ENCODE assay signal across 8 mouse cellular contexts in genomic region chr11:22989786-22990185, GRCm38 (mm10). TPM values are rescaled to one million over a fixed set of nuclear protein-coding genes. Genes with fewer than 3 reads are reported as not detected.
A peak's percentile ranks its signal among the peaks of the same experiment; 100 is the strongest.
DNase-seq lines count a peak whose midpoint lies in the region; ATAC-seq and TF ChIP-seq lines count a peak whose summit lies in the region.

No protein-coding gene starts in this region.

- peak overlapping the region; percentile 73 for H3K4me2 ChIP-seq in lung, postnatal 0 days (replicated peaks; ENCODE audit: low read depth, low read length)
- H3K4me2 ChIP-seq in forebrain, embryonic 12.5 days = peak overlapping the region; percentile 94
- peak overlapping the region; percentile 88 for H3K4me2 ChIP-seq in limb, embryonic 12.5 days

- no peak for TF ChIP-seq EP300 in lung, postnatal 0 days (IDR thresholded peaks at IDR 0.05)

- H3K27ac ChIP-seq in lung, postnatal 0 days (ENCODE audit: low read length) = peak overlapping the region; percentile 91
- H3K27ac ChIP-seq in forebrain, embryonic 12.5 days = peak overlapping the region; percentile 94
- peak overlapping the region; percentile 96 for H3K27ac ChIP-seq in limb, embryonic 12.5 days

- H3K4me1 ChIP-seq in lung, postnatal 0 days (ENCODE audit: insufficient read depth, low read depth, low read length) = peaks cover 12% of the 10 kb centered on the region; the same call in 1 of the 2 replicates
- peaks cover 11% of the 10 kb centered on the region for H3K4me1 ChIP-seq in forebrain, embryonic 12.5 days
- H3K4me1 ChIP-seq in limb, embryonic 12.5 days (replicated peaks) = peaks cover 15% of the 10 kb centered on the region

- H3K9me3 ChIP-seq in lung, postnatal 0 days (ENCODE audit: low read length) = no peaks in the 10 kb centered on the region
- no peaks in the 10 kb centered on the region for H3K9me3 ChIP-seq in forebrain, embryonic 12.5 days
- no peaks in the 10 kb centered on the region for H3K9me3 ChIP-seq in limb, embryonic 12.5 days

- 0 out of 2 replicates have a peak overlapping the region, but pooled peaks have one; percentile 73 for H3K9ac ChIP-seq in lung, postnatal 0 days (replicated peaks; ENCODE audit: low read depth)
- peak overlapping the region; percentile 91 for H3K9ac ChIP-seq in forebrain, embryonic 12.5 days
- peak overlapping the region; percentile 89 for H3K9ac ChIP-seq in limb, embryonic 12.5 days (replicated peaks)

- peaks cover 4% of the 10 kb centered on the region; the same call in 1 of the 2 replicates for H3K36me3 ChIP-seq in lung, postnatal 0 days (ENCODE audit: insufficient read depth, low read length)
- H3K36me3 ChIP-seq in forebrain, embryonic 12.5 days (replicated peaks) = peaks cover 13% of the 10 kb centered on the region
- H3K36me3 ChIP-seq in limb, embryonic 12.5 days = peaks cover 13% of the 10 kb centered on the region

- 56% methylated on average over 1 of the region's 1 CpGs for WGBS in lung, postnatal 0 days
- WGBS in forebrain, embryonic 12.5 days = 57% methylated on average over 1 of the region's 1 CpGs
- WGBS in limb, embryonic 12.5 days = 74% methylated on average over 1 of the region's 1 CpGs

- H3K4me3 ChIP-seq in lung, postnatal 0 days (ENCODE audit: low read depth, low read length) = peak overlapping the region; percentile 73
- peak overlapping the region; percentile 94 for H3K4me3 ChIP-seq in forebrain, embryonic 12.5 days (replicated peaks)
- peak overlapping the region; percentile 76 for H3K4me3 ChIP-seq in limb, embryonic 12.5 days (replicated peaks)

- no peak for ATAC-seq in lung, postnatal 0 days
- peak; percentile 2; the same call in 1 of the 2 replicates for ATAC-seq in forebrain, embryonic 12.5 days (ENCODE audit: low FRiP score)
- ATAC-seq in limb, embryonic 12.5 days (ENCODE audit: insufficient number of reproducible peaks, insufficient read depth, low FRiP score, low TSS enrichment, low read depth) = 0 out of 2 replicates have a peak, but pooled peaks have one; percentile 3

- TF ChIP-seq CTCF in lung, postnatal 0 days (IDR thresholded peaks at IDR 0.05) = no peak

- H3K27me3 ChIP-seq in lung, postnatal 0 days (replicated peaks; ENCODE audit: insufficient read depth, low read length) = no peaks in the 10 kb centered on the region
- H3K27me3 ChIP-seq in forebrain, embryonic 12.5 days = no peaks in the 10 kb centered on the region
- H3K27me3 ChIP-seq in limb, embryonic 12.5 days = no peaks in the 10 kb centered on the region

- no peak for DNase-seq in lung, postnatal 0 days (ENCODE audit: low spot score)
- no peak for DNase-seq in lung, postnatal 36 days
- peak; percentile 49 for DNase-seq in retina, postnatal 1 day
- no peak for DNase-seq in right cerebral cortex, postnatal 36 days (ENCODE audit: low spot score in 2 of 2)
- DNase-seq in adrenal gland, adult 2 months = no peak
- DNase-seq in lung, postnatal 4 days = no peak

RNA-seq across cellular contexts. Expression of gene Cct4, which starts 0.5 kb away (rescaled TPM):
- polyA plus RNA-seq in lung, postnatal 0 days (2015; fragmentation: Nextera tagmentation; extraction: Ambion mirVana) = 140 and 149 TPM in 2 replicates
- 352 and 361 TPM in 2 replicates for polyA plus RNA-seq in forebrain, embryonic 12.5 days (2016; fragmentation: Nextera tagmentation; extraction: Ambion mirVana)
- 325 and 347 TPM in 2 replicates for polyA plus RNA-seq in limb, embryonic 12.5 days (2016; fragmentation: Nextera tagmentation; extraction: Ambion mirVana)
- 100 to 1,000 TPM; 155 to 210 TPM for total RNA-seq in adrenal gland, adult 2 months (2021)
- polyA plus RNA-seq in adrenal gland, adult 2 months (2012; rRNA removed) = 353 and 361 TPM in 2 replicates

RNA-seq across cellular contexts. Expression of gene Commd1, which starts 7.6 kb away (rescaled TPM):
- polyA plus RNA-seq in lung, postnatal 0 days (2015; fragmentation: Nextera tagmentation; extraction: Ambion mirVana) = 217 and 233 TPM in 2 replicates
- 313 and 317 TPM in 2 replicates for polyA plus RNA-seq in forebrain, embryonic 12.5 days (2016; fragmentation: Nextera tagmentation; extraction: Ambion mirVana)
- polyA plus RNA-seq in limb, embryonic 12.5 days (2016; fragmentation: Nextera tagmentation; extraction: Ambion mirVana) = 382 and 388 TPM in 2 replicates
- total RNA-seq in adrenal gland, adult 2 months (2021) = 100 to 1,000 TPM in 1 of 2 experiments, 10 to 100 TPM in 1; 86.6 to 112 TPM
- polyA plus RNA-seq in adrenal gland, adult 2 months (2012; rRNA removed) = 3.9 and 4.2 TPM in 2 replicates

RNA-seq across cellular contexts. Expression of gene Gm28048, which starts 7.9 kb away (rescaled TPM):
- polyA plus RNA-seq in lung, postnatal 0 days (2015; fragmentation: Nextera tagmentation; extraction: Ambion mirVana) = 26.1 and 26.6 TPM in 2 replicates
- 4.7 and 5.1 TPM in 2 replicates for polyA plus RNA-seq in forebrain, embryonic 12.5 days (2016; fragmentation: Nextera tagmentation; extraction: Ambion mirVana)
- 5.9 and 6.5 TPM in 2 replicates for polyA plus RNA-seq in limb, embryonic 12.5 days (2016; fragmentation: Nextera tagmentation; extraction: Ambion mirVana)
- 10 to 100 TPM; 39.3 to 39.4 TPM for total RNA-seq in adrenal gland, adult 2 months (2021)
- not detected in 2 replicates for polyA plus RNA-seq in adrenal gland, adult 2 months (2012; rRNA removed)

RNA-seq across cellular contexts. Expression of gene Fam161a, which starts 17.5 kb away (rescaled TPM):
- 21.2 and 27.9 TPM in 2 replicates for polyA plus RNA-seq in lung, postnatal 0 days (2015; fragmentation: Nextera tagmentation; extraction: Ambion mirVana)
- 2.8 and 3.2 TPM in 2 replicates for polyA plus RNA-seq in forebrain, embryonic 12.5 days (2016; fragmentation: Nextera tagmentation; extraction: Ambion mirVana)
- 2.3 and 3.3 TPM in 2 replicates for polyA plus RNA-seq in limb, embryonic 12.5 days (2016; fragmentation: Nextera tagmentation; extraction: Ambion mirVana)
- 10 to 100 TPM; 18.3 to 30.5 TPM for total RNA-seq in adrenal gland, adult 2 months (2021)
- 0.54 and 0.91 TPM in 2 replicates for polyA plus RNA-seq in adrenal gland, adult 2 months (2012; rRNA removed)

RNA-seq across cellular contexts. Expression of gene Zrsr1, which starts 18.0 kb away (rescaled TPM):
- polyA plus RNA-seq in lung, postnatal 0 days (2015; fragmentation: Nextera tagmentation; extraction: Ambion mirVana) = 3.8 and 4.5 TPM in 2 replicates
- 4.2 and 5.4 TPM in 2 replicates for polyA plus RNA-seq in forebrain, embryonic 12.5 days (2016; fragmentation: Nextera tagmentation; extraction: Ambion mirVana)
- polyA plus RNA-seq in limb, embryonic 12.5 days (2016; fragmentation: Nextera tagmentation; extraction: Ambion mirVana) = 2.9 and 3.0 TPM in 2 replicates
- total RNA-seq in adrenal gland, adult 2 months (2021) = 10 to 100 TPM; 34.5 to 38.0 TPM
- 8.9 and 9.6 TPM in 2 replicates for polyA plus RNA-seq in adrenal gland, adult 2 months (2012; rRNA removed)

Comparison
In these comparisons a context has a peak if more than half of its experiments do, and no peak if none do; other contexts are left out.
1. RNA of gene Commd1, which starts 7.6 kb away (polyA plus RNA-seq): 382 to 388 TPM in limb, embryonic 12.5 days, 313 to 317 TPM in forebrain, embryonic 12.5 days and 217 to 233 TPM in lung, postnatal 0 days; 3.9 to 4.2 TPM in adrenal gland, adult 2 months; every median in the first group is over 10 times any median in the second.
2. Peak in every context shown above with its lines, with median percentiles within 50 percentile points of each other: H3K27ac ChIP-seq, H3K4me2 ChIP-seq, H3K4me3 ChIP-seq and H3K9ac ChIP-seq.